Mouse (Mus musculus) gastrocnemius, postnatal 4 days (tissue): ENCODE measurements around the gene Atxn1. TPM values are rescaled to one million over a fixed set of nuclear protein-coding genes. Genes with fewer than 3 reads are reported as not detected.

Experiments used
- DNase-seq, 2 experiments: peaks; one replicate each; pipeline ENCODE4 v3.0.0; 2021 to 2022; ENCODE audit warnings: low spot score in 2 of 2, mixed read lengths in 2 of 2
- total RNA-seq, 2 experiments: library from RNA; stranded (reverse); gene quantifications; 2 replicates each; pipeline ENCODE4 v1.2.3; 2021

Atxn1 gene
- total RNA-seq, 2 experiments from 2014 or later = 24.8 to 29.0 TPM

GRCm38 (mm10) chr13:45963497-45964330 is 1.1 kb downstream of the Atxn1 start:
- peak; percentile 50 to 79 for DNase-seq

GRCm38 (mm10) chr13:45962776-45963175 is 2.0 kb downstream of the Atxn1 start:
- no peak for DNase-seq

- DNase-seq = no peak
These were observed 2.8 kb downstream of the Atxn1 start for GRCm38 (mm10) chr13:45961871-45962630.

- DNase-seq = no peak
These were observed 4.4 kb downstream of the Atxn1 start for GRCm38 (mm10) chr13:45960311-45960965.

GRCm38 (mm10) chr13:45958306-45958705 is 6.5 kb downstream of the Atxn1 start:
- no peak for DNase-seq

GRCm38 (mm10) chr13:45957629-45958028 is 7.2 kb downstream of the Atxn1 start:
- no peak for DNase-seq

GRCm38 (mm10) chr13:45956287-45956686 is 8.5 kb downstream of the Atxn1 start:
- DNase-seq = no peak

- DNase-seq = no peak
These were observed 9.3 kb downstream of the Atxn1 start for GRCm38 (mm10) chr13:45955370-45956055.

- DNase-seq = no peak
These were observed 11.7 kb downstream of the Atxn1 start for GRCm38 (mm10) chr13:45953098-45953497.

- DNase-seq = no peak
These were observed 13.7 kb downstream of the Atxn1 start for GRCm38 (mm10) chr13:45951071-45951645.

- no peak for DNase-seq
These were observed 14.4 kb downstream of the Atxn1 start for GRCm38 (mm10) chr13:45950355-45950861.

- DNase-seq = no peak
These were observed 18.7 kb downstream of the Atxn1 start for GRCm38 (mm10) chr13:45946136-45946535.

GRCm38 (mm10) chr13:45942337-45942736 is 22.5 kb downstream of the Atxn1 start:
- DNase-seq = no peak

GRCm38 (mm10) chr13:45940714-45941113 is 24.1 kb downstream of the Atxn1 start:
- no peak for DNase-seq

GRCm38 (mm10) chr13:45939561-45939960 is 25.2 kb downstream of the Atxn1 start:
- no peak for DNase-seq

- no peak for DNase-seq
These were observed 26.7 kb downstream of the Atxn1 start for GRCm38 (mm10) chr13:45938083-45938482.

GRCm38 (mm10) chr13:45936765-45937164 is 28.0 kb downstream of the Atxn1 start:
- no peak for DNase-seq

GRCm38 (mm10) chr13:45935798-45936197 is 29.0 kb downstream of the Atxn1 start:
- no peak for DNase-seq

GRCm38 (mm10) chr13:45934841-45935240 is 30.0 kb downstream of the Atxn1 start:
- no peak for DNase-seq

- no peak for DNase-seq
These were observed 30.7 kb downstream of the Atxn1 start for GRCm38 (mm10) chr13:45934085-45934484.

- DNase-seq = no peak
These were observed 32.3 kb downstream of the Atxn1 start for GRCm38 (mm10) chr13:45932491-45932921.
